Mouse (Mus musculus) cerebellum, adult 8-10 months (tissue): ENCODE measurements around the gene Olfr320.
"Not testable (repeated sequence)": the region's sequence is repeated elsewhere in the genome, so short reads cannot be mapped to it uniquely, and the experiment has no call there.

Experiments
- DNase-seq: peaks from one replicate; pipeline ENCODE4 v3.0.0; 2022

Gene Olfr320

DNA sequence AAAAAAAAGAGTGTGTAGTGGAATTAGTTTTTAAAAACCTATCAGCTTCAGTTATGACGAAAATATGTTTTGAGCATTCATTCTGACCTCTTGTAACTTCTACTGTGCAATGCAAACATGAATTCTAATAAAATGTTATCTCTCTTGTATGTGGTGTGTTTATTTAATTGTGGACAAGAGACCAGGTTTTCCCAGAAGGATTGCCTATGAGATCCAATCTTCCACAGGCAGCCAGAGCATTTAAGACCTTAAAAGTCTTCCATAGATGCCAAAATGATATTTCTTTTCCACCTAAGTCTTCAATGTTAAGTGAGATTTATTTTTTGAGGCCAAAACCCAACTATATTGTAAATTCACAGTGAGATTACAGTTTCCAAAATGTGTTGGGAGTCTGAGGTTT is at the start of gene Olfr320:
Gene Olfr320 (plus strand): TSS at position 301 of the 400 bp plus-strand sequence.
- no peak for DNase-seq

- no peak for DNase-seq
These were observed 46.0 kb upstream of the Olfr320 start for GRCm38 (mm10) chr11:58634878-58635277.

DNA sequence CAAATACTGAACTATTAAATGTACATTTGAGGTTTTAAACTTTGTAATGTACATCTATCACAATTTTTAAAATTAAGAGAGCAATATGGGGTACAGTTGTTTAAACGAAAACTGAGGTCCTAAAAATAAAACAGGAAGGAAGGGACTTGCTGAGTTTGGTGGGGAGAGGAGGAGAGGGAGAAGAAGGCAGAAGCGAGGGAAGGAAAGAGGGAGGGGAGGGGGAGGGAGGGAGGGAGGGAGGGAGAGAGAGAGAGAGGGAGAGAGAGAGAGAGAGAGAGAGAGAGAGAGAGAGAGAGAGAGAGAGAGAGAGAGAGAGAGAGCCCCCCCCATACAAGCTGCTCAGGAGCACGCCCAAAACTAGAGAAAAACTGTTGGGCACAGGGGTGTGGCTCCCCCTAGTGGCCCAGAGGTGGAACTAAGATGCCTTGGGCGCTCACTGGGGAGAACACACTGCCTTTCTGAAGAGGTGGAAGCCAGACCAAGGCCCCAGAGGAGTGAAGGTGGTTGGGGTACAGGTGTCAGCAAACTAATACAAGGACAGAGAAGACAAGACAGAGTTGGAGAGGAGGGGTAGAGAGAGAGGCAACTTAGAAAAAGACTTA is 44.4 kb upstream of the Olfr320 start:
- peak; percentile 5 for DNase-seq

- no peak for DNase-seq
These were observed 42.7 kb upstream of the Olfr320 start for GRCm38 (mm10) chr11:58638176-58638701.

DNA sequence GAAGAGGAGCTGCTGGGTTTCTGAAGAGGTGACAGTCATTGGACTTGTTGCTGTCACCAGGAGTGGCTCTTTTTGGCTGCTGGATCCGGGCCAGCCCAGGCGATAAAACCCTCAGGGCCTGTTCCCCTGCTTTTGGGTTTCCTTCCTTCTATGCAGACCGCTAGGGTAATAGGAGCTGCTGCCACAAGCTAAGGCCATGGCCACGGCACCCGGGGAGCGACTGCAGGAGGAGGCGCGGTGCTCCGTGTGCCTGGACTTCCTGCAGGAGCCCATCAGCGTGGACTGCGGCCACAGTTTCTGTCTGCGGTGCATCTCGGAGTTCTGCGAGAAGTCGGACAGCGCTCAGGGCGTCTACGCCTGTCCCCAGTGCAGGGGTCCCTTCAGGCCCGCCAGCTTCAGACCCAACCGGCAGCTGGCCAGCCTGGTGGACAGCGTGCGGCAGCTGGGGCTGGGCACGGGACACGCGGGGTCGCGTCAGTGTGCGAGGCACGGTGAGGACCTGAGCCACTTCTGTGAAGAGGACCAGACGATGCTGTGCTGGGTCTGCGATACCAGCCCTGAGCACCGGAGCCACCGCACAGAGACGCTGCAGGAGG is 40.5 kb upstream of the Olfr320 start, which contains the start of gene Trim58:
Gene Trim58 (plus strand): TSS at position 194 of the 596 bp plus-strand sequence.
- DNase-seq: peak; percentile 0

DNA sequence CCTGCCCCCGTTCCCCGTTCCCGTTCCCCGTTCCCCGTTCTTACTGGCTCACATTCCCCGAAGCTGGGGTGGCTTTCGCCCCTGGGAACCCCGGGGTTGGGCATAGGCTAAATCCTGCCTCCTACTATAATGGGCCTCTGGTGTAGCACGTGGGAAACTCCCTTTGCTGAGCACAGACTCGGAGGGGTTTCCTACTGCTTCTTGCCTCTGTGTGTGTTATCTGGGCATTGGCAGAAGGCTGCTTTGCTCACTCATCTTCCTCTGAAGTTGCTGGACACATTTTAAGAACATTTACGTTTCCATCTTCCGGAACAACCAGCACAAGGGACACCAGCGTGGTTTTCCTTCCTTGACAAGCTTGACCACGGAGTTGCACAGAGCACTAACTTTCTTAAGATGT is 39.8 kb upstream of the Olfr320 start:
- DNase-seq: no peak

GRCm38 (mm10) chr11:58641638-58642358 is 39.1 kb upstream of the Olfr320 start:
- DNase-seq: no peak

GRCm38 (mm10) chr11:58643350-58643749 is 37.5 kb upstream of the Olfr320 start:
- DNase-seq: peak; percentile 2

GRCm38 (mm10) chr11:58655151-58655550 is 25.7 kb upstream of the Olfr320 start:
- DNase-seq: no peak

- DNase-seq: no peak
These were observed 22.3 kb upstream of the Olfr320 start, which contains the start of gene Olfr322 for GRCm38 (mm10) chr11:58658596-58658995. Olfr322 (plus strand) TSS chr11:58658782.

- DNase-seq: no peak
These were observed 11.6 kb upstream of the Olfr320 start for GRCm38 (mm10) chr11:58669252-58669651.

DNA sequence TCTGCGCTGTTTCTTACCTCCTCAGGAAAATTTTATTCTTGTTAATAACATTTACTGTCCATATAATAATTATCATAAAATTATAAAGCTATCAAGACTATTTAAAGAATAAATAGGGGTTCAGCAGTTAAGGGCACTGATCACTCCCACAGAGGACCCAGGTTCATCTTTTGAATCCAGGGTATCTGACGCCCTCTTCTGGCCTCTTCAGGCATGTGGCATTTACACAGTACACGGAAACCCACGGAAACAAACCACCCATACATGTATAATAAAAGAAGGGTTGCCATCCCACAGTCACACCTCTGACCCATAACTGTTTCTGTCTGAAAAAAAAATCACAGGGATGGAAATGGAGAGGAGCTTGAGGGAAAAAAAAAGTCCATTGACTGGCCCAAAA is 9.1 kb upstream of the Olfr320 start:
- DNase-seq: no peak

DNA sequence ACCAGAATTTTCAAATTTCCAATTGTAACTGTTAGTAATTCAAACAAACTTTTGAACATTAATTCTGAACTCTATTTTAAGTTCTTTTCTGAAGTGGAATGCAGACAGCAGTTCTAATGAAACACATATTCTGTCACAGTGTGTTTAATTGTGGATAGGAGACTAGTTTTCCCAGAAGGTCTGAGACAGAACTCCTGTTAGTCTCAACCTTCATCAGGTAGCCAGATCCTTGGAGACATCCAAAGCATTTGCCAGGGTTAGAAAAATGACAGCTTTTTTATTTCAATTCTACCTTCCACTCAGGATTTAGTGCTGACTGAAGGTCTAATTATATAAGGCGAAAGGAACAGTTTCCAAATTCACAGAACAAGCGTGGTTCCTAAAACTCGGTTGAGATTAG is 18.0 kb downstream of the Olfr320 start, which contains the start of gene Olfr319:
Gene Olfr319 (plus strand): TSS at position 301 of the 400 bp plus-strand sequence.
- no peak for DNase-seq

- DNase-seq: no peak
These were observed 28.2 kb downstream of the Olfr320 start for GRCm38 (mm10) chr11:58709086-58709485.

- not testable (repeated sequence) for DNase-seq
These were observed 36.8 kb downstream of the Olfr320 start for GRCm38 (mm10) chr11:58717723-58718122.

GRCm38 (mm10) chr11:58719701-58720100 is 38.8 kb downstream of the Olfr320 start:
- DNase-seq: no peak

DNA sequence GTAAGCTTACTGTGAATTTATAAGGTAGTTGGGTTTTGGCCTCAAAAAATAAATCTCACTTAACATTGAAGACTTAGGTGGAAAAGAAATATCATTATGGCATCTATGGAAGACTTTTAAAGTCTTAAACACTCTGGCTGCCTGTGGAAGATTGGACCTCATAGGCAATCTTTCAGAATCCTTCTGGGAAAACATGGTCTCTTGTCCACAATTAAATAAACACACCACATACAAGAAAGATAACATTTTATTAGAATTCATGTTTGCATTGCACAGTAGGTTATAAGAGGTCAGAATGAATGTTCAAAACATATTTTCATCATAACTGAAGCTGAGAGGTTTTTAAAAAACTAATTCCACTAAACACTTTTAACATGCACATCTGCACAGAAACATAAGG is 43.0 kb downstream of the Olfr320 start, which contains the start of gene Olfr318:
Gene Olfr318 (minus strand): TSS at position 101 of the 400 bp plus-strand sequence.
- no peak for DNase-seq

DNA sequence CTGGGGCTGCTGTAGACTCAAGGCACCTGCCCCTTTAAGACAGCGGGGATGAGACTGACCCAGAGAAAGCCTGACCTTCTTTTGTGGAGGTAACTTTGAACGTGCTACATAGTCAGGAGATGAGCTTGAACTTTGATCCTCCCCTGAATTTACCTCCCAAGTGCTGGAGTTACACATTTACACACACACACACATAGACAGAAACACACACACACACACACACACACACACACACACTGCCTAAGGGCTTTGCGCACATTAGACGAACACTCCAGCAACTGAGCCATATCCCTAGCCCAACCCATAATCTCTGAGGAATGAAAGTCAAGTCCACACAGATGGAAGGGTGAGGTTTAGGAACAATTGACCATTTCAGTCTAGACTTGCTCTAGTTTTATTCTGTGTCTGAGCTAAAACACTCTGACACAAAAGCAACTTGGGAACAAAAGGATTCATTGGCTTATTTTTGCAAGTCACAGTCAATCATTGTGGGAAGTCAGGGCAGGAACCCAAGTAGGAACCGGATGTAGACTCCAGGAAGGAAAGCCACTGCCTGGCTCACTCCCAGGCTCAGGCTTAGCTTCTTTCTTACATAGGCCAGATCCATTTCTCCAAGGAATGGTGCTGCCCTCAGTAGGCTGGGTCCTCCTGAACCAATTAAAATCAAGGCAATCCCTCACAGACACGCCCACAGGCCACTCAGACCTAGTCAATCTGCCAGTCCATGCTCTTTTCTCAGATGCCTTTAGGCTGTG is 47.2 kb downstream of the Olfr320 start:
- not testable (repeated sequence) for DNase-seq

DNA sequence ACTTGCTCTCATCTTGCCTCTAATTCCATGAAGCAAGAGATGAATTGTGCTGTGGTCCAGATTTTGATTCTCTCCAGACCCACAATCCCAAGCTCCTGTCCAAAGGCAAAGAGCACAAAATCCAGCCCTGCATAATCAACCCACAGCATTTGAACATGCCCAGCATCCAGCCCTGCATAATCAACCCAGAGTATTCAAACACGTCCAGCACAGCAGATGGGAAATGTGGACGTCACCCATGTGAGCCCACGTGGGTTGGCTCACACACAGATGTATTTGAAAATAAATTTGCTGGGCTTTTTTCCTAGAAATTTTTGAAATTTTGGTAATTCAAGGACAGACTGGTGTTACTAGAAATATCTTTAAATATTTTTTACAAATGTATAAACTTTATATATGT is 52.5 kb downstream of the Olfr320 start:
- DNase-seq: no peak
